Mouse (Mus musculus) embryonic facial prominence, embryonic 11.5 days (tissue): ENCODE measurements at regions not wholly inside any gene's neighbourhood (a gene's known extent, or its start where the extent isn't known, plus 50 kb on each side); places are given as distances from the start of the nearest gene placed in this dataset.

ENCODE experiments used
- ATAC-seq: fragments of 200-750 bp; cut with Nextera tagmentation; replicated peaks from 2 replicates; pipeline ENCODE4 v1.8.0; 2017; ENCODE audit warnings: low read depth; ENCODE audit not compliant: insufficient number of reproducible peaks, low FRiP score, low TSS enrichment
- DNase-seq: peaks from one replicate; pipeline ENCODE4 v3.0.0-alpha.2; 2015; ENCODE audit warnings: low spot score
- H3K27ac ChIP-seq: fragments of 300-500 bp; sonication (generic); replicated peaks from 2 replicates; pipeline ENCODE4 v1.5.1; 2014; ENCODE audit warnings: mild to moderate bottlenecking, low read depth, low read length, control low read depth
- H3K27me3 ChIP-seq: fragments of 300-500 bp; sonication (generic); 2 replicates; pipeline ENCODE4 v1.6.1; 2014; ENCODE audit warnings: mild to moderate bottlenecking, low read length, moderate library complexity, mixed read lengths; ENCODE audit not compliant: control insufficient read depth, insufficient read depth
- H3K36me3 ChIP-seq: fragments of 300-500 bp; sonication (generic); replicated peaks from 2 replicates; pipeline ENCODE4 v1.6.1; 2014; ENCODE audit warnings: low read depth, mild to moderate bottlenecking, low read length, moderate library complexity, mixed read lengths; ENCODE audit not compliant: control insufficient read depth, insufficient read depth
- H3K4me1 ChIP-seq: fragments of 300-500 bp; sonication (generic); 2 replicates; pipeline ENCODE4 v1.6.1; 2014; ENCODE audit warnings: low read length, mixed read lengths; ENCODE audit not compliant: control insufficient read depth, insufficient read depth
- H3K4me2 ChIP-seq: fragments of 300-500 bp; sonication (generic); 2 replicates; pipeline ENCODE4 v1.6.1; 2014; ENCODE audit warnings: low read depth, mild to moderate bottlenecking, control low read depth, low read length, moderate library complexity
- H3K4me3 ChIP-seq: fragments of 300-500 bp; sonication (generic); 2 replicates; pipeline ENCODE4 v1.5.1; 2014; ENCODE audit warnings: low read depth, low read length, control low read depth
- H3K9ac ChIP-seq: fragments of 300-500 bp; sonication (generic); replicated peaks from 2 replicates; pipeline ENCODE4 v1.6.1; 2014; ENCODE audit warnings: mild to moderate bottlenecking, control low read depth, low read length
- H3K9me3 ChIP-seq: fragments of 300-500 bp; sonication (generic); replicated peaks from 2 replicates; pipeline ENCODE4 v1.6.1; 2016; ENCODE audit warnings: mild to moderate bottlenecking, low read length, inconsistent platforms, mixed read lengths; ENCODE audit not compliant: control insufficient read depth
- WGBS: fragments of 180-500 bp; shearing (Covaris S2); extraction: QIAGEN DNeasy Blood & Tissue Kit; methylation state at CpG from one replicate; pipeline ENCODE4 v1.1.7; 2014; 5-methylcytosine and 5-hydroxymethylcytosine counted together

DNA sequence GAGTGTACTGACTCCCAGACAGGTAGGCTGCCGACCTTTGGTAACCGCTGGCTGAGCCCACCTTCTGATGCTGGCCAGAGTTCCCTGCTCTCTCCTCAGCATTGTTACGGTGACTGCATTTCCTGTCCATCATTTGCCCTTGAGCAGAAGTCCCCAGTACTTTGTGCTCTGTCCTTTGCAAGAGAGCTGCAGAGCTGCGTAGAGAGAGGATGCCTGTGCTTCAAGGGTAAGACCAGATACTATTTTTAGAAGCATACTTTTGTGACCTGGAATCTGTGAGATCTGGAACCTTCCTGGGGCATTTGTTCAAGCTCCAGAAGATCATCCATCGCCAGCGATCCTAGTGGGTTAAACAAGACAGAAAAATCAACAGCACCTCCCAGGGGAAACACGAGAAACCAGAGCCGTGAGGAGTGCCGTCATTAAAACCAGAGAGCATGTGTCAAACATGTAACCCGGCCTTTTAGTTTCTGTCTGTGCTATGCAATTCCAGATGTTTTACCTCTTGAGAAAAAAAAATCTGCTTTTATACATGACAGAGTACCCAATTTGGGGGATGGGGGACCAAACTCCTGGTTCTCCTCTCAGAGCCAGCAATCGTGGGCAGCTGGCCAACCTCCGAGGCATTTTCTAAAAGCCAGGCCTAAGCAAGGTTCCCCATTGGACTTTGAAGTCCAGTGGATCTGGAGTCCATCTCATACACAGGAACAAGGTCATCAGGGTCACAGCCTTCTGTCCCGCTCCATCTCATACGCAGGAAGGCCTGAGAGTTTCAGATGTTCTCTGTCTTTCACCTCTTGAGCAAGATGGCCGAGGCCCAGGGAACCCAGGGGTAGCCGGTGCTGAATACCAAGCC lies 73.5 kb upstream of the Aldh1b1 start:
- Histone ChIP-seq H3K9ac (no peak overlapping the region), H3K4me1 (peaks cover 5% of the 10 kb centered on the region; the same call in 1 of the 2 replicates), H3K9me3 (no peaks in the 10 kb centered on the region), H3K27me3 (no peaks in the 10 kb centered on the region), H3K36me3 (no peaks in the 10 kb centered on the region), H3K4me3 (no peak overlapping the region), H3K27ac (no peak overlapping the region), H3K4me2 (no peak overlapping the region)
- DNase-seq (peak; percentile 78), ATAC-seq (no peak)
- WGBS = 50% methylated on average over 16 of the region's 16 CpGs

DNA sequence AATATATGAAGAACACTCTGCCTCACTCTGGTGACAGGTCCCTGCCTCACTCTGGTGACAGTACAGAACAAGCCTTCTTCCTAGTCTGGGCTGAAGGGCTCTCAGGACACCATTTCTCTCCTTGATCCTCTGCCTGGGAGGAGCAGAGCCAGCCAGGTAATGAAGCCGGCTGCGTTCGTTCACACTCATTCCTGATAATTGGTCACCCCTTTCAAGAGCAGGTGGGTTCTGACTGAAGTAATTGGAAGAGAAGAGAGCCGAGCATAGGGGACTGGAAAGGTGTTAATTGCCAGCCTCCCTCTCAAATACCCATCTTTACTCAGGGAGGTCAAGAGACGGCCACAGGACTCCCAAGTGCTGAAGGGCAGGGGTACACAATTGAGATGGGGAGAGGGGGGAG lies 78.5 kb upstream of the Aldh1b1 start:
- 44% methylated on average over 5 of the region's 5 CpGs for WGBS
- no peaks in the 10 kb centered on the region for H3K27me3 ChIP-seq
- no peaks in the 10 kb centered on the region for H3K36me3 ChIP-seq
- no peaks in the 10 kb centered on the region; the same call in 1 of the 2 replicates for H3K4me1 ChIP-seq
- H3K4me3 ChIP-seq = no peak overlapping the region
- H3K4me2 ChIP-seq = no peak overlapping the region
- DNase-seq (no peak), ATAC-seq (no peak)
- H3K9me3 ChIP-seq = no peaks in the 10 kb centered on the region
- H3K27ac ChIP-seq = no peak overlapping the region
- no peak overlapping the region for H3K9ac ChIP-seq

DNA sequence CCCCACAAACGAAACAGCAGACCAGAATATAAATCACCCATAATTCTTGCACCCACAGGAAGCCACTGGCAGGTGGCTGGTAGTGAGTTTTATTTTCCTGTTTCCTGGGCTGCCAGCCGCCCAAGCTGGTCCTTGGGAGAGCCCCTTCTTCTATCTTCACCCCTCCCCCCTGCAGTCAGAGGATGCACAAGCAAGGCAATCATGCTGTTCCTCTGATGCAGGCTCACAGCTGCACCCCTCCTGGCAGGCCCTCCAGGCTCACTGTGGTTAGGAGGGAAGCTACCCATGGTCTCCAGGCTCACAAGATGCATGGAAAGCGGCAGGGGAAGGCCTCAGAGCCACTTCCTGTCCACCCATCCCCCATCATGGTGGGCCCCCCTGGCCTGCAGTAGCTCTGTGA lies 79.3 kb upstream of the Aldh1b1 start:
- Histone ChIP-seq H3K4me3 (no peak overlapping the region), H3K36me3 (no peaks in the 10 kb centered on the region), H3K27ac (no peak overlapping the region), H3K4me1 (no peaks in the 10 kb centered on the region; the same call in 1 of the 2 replicates), H3K27me3 (no peaks in the 10 kb centered on the region), H3K4me2 (no peak overlapping the region), H3K9me3 (no peaks in the 10 kb centered on the region), H3K9ac (no peak overlapping the region)
- ATAC-seq (no peak), DNase-seq (no peak)
- WGBS = 57% methylated on average over 3 of the region's 3 CpGs

DNA sequence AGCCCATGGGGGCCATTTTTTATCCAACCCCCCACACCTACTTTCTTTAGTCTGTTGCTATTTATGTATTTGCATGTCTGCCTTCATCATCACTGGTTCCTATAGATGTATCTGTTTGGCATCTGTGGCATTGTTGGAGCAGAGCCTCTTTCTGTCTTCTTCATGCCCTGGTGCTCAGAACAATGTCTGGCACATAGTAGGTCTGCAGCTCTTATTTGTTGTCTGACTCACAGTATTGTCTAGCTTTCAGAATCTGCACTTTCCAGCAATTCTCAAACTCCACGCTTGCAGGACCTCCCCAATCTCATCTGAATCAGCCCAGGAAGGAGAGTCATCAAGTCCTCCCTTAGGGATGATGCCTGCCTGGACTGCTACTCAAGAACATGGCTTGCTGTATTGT lies 82.9 kb upstream of the Aldh1b1 start:
- Histone ChIP-seq H3K27me3 (no peaks in the 10 kb centered on the region), H3K4me3 (no peak overlapping the region), H3K9ac (no peak overlapping the region), H3K4me1 (peaks cover 3% of the 10 kb centered on the region), H3K36me3 (no peaks in the 10 kb centered on the region), H3K27ac (no peak overlapping the region), H3K4me2 (no peak overlapping the region), H3K9me3 (no peaks in the 10 kb centered on the region)
- ATAC-seq = no peak
- 76% methylated on average over 1 of the region's 1 CpGs for WGBS
- no peak for DNase-seq

DNA sequence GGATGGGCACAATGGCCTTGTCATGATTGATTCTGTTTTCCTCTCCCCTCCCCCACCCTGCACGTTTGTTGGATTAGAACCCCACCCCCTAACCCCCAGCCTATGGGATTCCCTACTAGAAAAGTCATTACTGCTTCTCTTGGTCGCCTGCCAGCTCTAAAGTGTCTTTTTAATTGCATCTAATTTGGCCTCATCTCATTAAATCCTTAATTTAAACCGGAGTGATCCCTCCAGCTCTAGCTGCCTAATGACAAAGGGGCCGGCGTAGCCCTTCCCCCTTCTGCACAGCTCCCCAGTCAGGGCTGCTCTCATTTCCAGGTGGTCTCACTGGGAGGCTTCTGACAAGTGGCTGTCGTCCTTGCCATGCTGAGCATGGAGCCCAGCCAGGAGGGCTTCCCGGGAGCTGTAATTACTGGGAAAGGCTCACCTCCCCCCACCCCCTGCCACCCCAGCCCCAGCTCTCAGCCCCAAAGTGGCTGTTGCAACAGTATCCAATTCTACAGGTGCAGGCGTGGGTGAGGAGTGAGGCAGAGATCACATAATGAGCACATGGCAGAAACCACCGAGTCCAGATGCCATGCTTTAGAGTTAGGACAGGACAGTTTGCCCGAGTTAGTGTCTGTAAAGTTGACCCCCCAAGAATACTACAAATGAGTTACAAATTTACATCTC lies 84.8 kb upstream of the Aldh1b1 start:
- no peak for DNase-seq
- H3K9me3 ChIP-seq = no peaks in the 10 kb centered on the region
- no peaks in the 10 kb centered on the region for H3K27me3 ChIP-seq
- H3K4me3 ChIP-seq = no peak overlapping the region
- peaks cover 3% of the 10 kb centered on the region for H3K4me1 ChIP-seq
- WGBS = 6% methylated on average over 10 of the region's 10 CpGs
- H3K27ac ChIP-seq = no peak overlapping the region
- no peak; the same call in 1 of the 2 replicates for ATAC-seq
- H3K9ac ChIP-seq = no peak overlapping the region
- H3K36me3 ChIP-seq = no peaks in the 10 kb centered on the region
- no peak overlapping the region for H3K4me2 ChIP-seq

DNA sequence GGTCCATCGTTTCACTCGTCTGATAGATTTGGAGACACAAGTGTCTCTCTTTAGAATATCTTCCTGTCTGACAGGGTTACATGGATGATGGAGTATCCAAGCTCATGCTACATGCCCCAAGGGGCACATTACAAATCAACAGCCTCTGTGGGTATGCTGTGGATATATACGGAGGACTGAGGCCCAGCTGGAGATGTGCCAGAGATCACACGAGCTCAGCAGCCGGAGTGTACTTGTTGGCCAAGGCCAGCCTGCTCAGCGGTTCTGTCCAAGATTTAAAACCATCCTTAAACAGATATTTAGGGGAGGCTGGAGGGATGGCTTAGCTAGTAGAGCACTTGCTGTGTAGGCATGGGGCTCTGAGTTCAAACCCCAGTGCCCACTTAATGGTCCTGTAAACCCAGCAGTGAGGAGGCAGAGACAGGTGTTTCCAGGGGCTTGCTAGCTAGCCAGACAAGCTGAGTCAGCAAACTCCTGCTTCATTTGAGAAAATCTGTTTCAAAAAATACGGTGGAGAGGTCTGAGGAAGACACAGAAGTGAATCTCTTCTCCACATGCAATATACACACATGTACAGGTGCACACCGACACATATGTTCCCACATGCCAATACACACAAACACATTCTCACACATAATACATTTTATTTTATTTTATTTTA lies 85.6 kb upstream of the Aldh1b1 start:
- H3K27me3 ChIP-seq = no peaks in the 10 kb centered on the region
- H3K27ac ChIP-seq = no peak overlapping the region
- H3K9me3 ChIP-seq = no peaks in the 10 kb centered on the region
- H3K4me2 ChIP-seq = no peak overlapping the region
- DNase-seq = no peak
- H3K9ac ChIP-seq = no peak overlapping the region
- WGBS = 59% methylated on average over 8 of the region's 8 CpGs
- no peaks in the 10 kb centered on the region for H3K36me3 ChIP-seq
- H3K4me1 ChIP-seq = peaks cover 3% of the 10 kb centered on the region
- no peak overlapping the region for H3K4me3 ChIP-seq
- ATAC-seq = no peak

DNA sequence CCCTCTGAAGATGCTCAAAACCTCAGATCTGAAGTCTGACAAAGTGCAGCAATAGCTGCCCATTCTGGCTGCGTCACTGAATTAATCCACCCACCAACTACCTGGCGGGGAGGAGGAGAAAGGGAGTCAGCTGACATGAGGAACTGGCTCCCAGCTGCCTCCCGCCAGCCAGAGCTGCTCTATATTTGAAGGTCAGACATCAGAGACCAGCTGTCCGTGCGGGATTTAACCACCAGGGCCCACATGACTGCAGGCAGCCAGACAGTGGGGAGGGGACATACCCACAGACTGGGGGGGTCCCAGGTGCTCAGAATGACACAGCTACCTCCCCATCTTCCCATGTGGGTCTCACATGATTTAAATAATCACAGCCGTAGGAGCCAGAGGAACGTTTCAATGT lies 94.8 kb upstream of the Aldh1b1 start:
- WGBS = 66% methylated on average over 7 of the region's 7 CpGs
- Histone ChIP-seq H3K4me1 (no peaks in the 10 kb centered on the region), H3K27ac (no peak overlapping the region), H3K27me3 (no peaks in the 10 kb centered on the region), H3K9ac (no peak overlapping the region), H3K36me3 (no peaks in the 10 kb centered on the region), H3K4me2 (no peak overlapping the region), H3K9me3 (0 out of 2 replicates have a peak, but pooled peaks cover 2% of the 10 kb centered on the region), H3K4me3 (no peak overlapping the region)
- DNase-seq = no peak
- ATAC-seq = no peak

DNA sequence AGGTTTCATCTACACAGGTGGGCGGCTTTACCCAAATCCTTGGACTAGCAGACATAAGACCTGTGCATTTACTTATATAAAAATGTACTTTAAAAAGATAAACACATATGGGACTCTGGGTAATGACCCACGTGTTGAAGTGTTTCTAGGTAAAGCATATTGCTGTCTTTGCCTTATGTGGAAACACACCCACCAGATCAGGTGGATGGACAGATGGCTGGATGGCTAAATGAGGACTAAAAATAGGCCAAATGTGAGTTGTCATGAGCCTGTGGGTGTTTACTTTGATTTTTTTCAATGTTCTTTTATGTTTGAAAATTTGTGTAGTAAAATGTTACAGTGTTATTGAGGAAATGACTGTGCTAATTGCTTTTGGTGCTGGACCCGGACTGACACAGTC lies 99.2 kb upstream of the Aldh1b1 start:
- Histone ChIP-seq H3K4me3 (no peak overlapping the region), H3K4me2 (no peak overlapping the region), H3K4me1 (no peaks in the 10 kb centered on the region), H3K27me3 (no peaks in the 10 kb centered on the region), H3K9me3 (0 out of 2 replicates have a peak, but pooled peaks cover 2% of the 10 kb centered on the region), H3K9ac (no peak overlapping the region), H3K36me3 (no peaks in the 10 kb centered on the region), H3K27ac (no peak overlapping the region)
- ATAC-seq (no peak), DNase-seq (no peak)
- WGBS = 80% methylated on average over 3 of the region's 3 CpGs
